Mouse (Mus musculus) ES-Bruce4 (cell line): ENCODE data around the gene Rcn3. TPM values are rescaled to one million over a fixed set of nuclear protein-coding genes. Genes with fewer than 3 reads are reported as not detected.

Experiments used
- H3K27ac ChIP-seq: 2 replicates; pipeline ENCODE4 v1.5.1; 2012; ENCODE audit warnings: low read length, inconsistent platforms; ENCODE audit not compliant: insufficient read depth
- H3K27me3 ChIP-seq: 2 replicates; pipeline ENCODE4 v1.6.1; 2012; ENCODE audit warnings: mild to moderate bottlenecking, low read length, inconsistent platforms; ENCODE audit not compliant: control insufficient read depth, poor library complexity, insufficient read depth, severe bottlenecking
- H3K36me3 ChIP-seq: 2 replicates; pipeline ENCODE4 v1.6.1; 2012; ENCODE audit warnings: inconsistent platforms, mild to moderate bottlenecking, low read length, moderate library complexity; ENCODE audit not compliant: control insufficient read depth, poor library complexity, insufficient read depth, severe bottlenecking
- H3K4me1 ChIP-seq: one replicate; pipeline ENCODE4 v1.8.1; 2011; ENCODE audit warnings: low read length; ENCODE audit not compliant: control insufficient read depth, insufficient read depth
- H3K4me3 ChIP-seq: 2 replicates; pipeline ENCODE4 v1.5.1; 2011; ENCODE audit warnings: low read depth, mild to moderate bottlenecking, low read length
- H3K9ac ChIP-seq: 2 replicates; pipeline ENCODE4 v1.6.1; 2012; ENCODE audit warnings: low read depth, mild to moderate bottlenecking, inconsistent platforms; ENCODE audit not compliant: poor library complexity, severe bottlenecking
- H3K9me3 ChIP-seq: replicated peaks from 2 replicates; pipeline ENCODE4 v1.6.1; 2012; ENCODE audit warnings: mild to moderate bottlenecking, low read length, inconsistent platforms; ENCODE audit not compliant: control insufficient read depth, poor library complexity, insufficient read depth, severe bottlenecking
- CTCF ChIP-seq: IDR thresholded peaks from one replicate; pipeline ENCODE4 v1.8.1; 2011; ENCODE audit warnings: low read depth, low read length
- EP300 ChIP-seq: IDR thresholded peaks from 2 replicates; pipeline ENCODE4 v1.6.1; 2011; ENCODE audit warnings: low read depth, low read length; ENCODE audit not compliant: insufficient read depth
- POLR2A ChIP-seq: IDR thresholded peaks from one replicate; pipeline ENCODE4 v1.8.1; 2011; ENCODE audit warnings: low read length; ENCODE audit not compliant: insufficient read depth
- polyA plus RNA-seq: library from polyadenylated mRNA; stranded (reverse); fragments of >200 nt; gene quantifications from 2 replicates; pipeline ENCODE4 v1.2.4, GENCODE M21; 2011; ENCODE audit warnings: low read depth; ENCODE audit not compliant: missing spikeins, insufficient read depth, insufficient read length

The Rcn3 gene
- polyA plus RNA-seq, 1 experiment, result 66.7 TPM

- no peaks in the 10 kb centered on the region for H3K9me3 ChIP-seq
- H3K27me3 ChIP-seq, result no peaks in the 10 kb centered on the region
- TF ChIP-seq CTCF, result no peak
- no peak for TF ChIP-seq EP300
- TF ChIP-seq POLR2A, result no peak
- no peak overlapping the region for H3K27ac ChIP-seq
- H3K9ac ChIP-seq, result no peak overlapping the region
- H3K36me3 ChIP-seq, result no peaks in the 10 kb centered on the region
- peaks cover 2% of the 10 kb centered on the region for H3K4me1 ChIP-seq
- H3K4me3 ChIP-seq, result no peak overlapping the region
Measured at GRCm38 (mm10) chr7:45105491-45105890, 13.5 kb upstream of the Rcn3 start.

- Histone ChIP-seq H3K4me1 (peaks cover 2% of the 10 kb centered on the region), H3K9ac (no peak overlapping the region), H3K27ac (no peak overlapping the region), H3K27me3 (no peaks in the 10 kb centered on the region), H3K9me3 (no peaks in the 10 kb centered on the region), H3K36me3 (no peaks in the 10 kb centered on the region), H3K4me3 (no peak overlapping the region)
- TF ChIP-seq EP300 (no peak), POLR2A (no peak), CTCF (no peak)
Measured at GRCm38 (mm10) chr7:45104941-45105340, 12.9 kb upstream of the Rcn3 start.

- Histone ChIP-seq H3K27me3 (no peaks in the 10 kb centered on the region), H3K36me3 (no peaks in the 10 kb centered on the region), H3K9ac (no peak within 1 kb of the TSS), H3K4me3 (no peak within 1 kb of the TSS), H3K9me3 (no peaks in the 10 kb centered on the region), H3K4me1 (peaks cover 2% of the 10 kb centered on the region), H3K27ac (no peak within 1 kb of the TSS)
- no peak for TF ChIP-seq POLR2A
- no peak for TF ChIP-seq CTCF
- TF ChIP-seq EP300, result no peak
Measured at GRCm38 (mm10) chr7:45103652-45104180, 11.7 kb upstream of the Rcn3 start, which contains the start of gene Fcgrt. TSS of gene Fcgrt (minus strand) at chr7:45103851.

- H3K9me3 ChIP-seq, result no peaks in the 10 kb centered on the region
- no peak overlapping the region for H3K9ac ChIP-seq
- H3K4me1 ChIP-seq, result peaks cover 2% of the 10 kb centered on the region
- no peak overlapping the region for H3K4me3 ChIP-seq
- TF ChIP-seq CTCF (no peak), POLR2A (no peak)
- H3K27ac ChIP-seq, result no peak overlapping the region
- no peaks in the 10 kb centered on the region for H3K27me3 ChIP-seq
- H3K36me3 ChIP-seq, result no peaks in the 10 kb centered on the region
Measured at GRCm38 (mm10) chr7:45102940-45103585, 11.0 kb upstream of the Rcn3 start.

GRCm38 (mm10) chr7:45102441-45102840 is 10.4 kb upstream of the Rcn3 start:
- TF ChIP-seq EP300, result no peak
- TF ChIP-seq POLR2A, result no peak
- TF ChIP-seq CTCF, result no peak
- Histone ChIP-seq H3K36me3 (no peaks in the 10 kb centered on the region), H3K27ac (no peak overlapping the region), H3K27me3 (no peaks in the 10 kb centered on the region), H3K9me3 (no peaks in the 10 kb centered on the region), H3K4me1 (peaks cover 2% of the 10 kb centered on the region), H3K4me3 (no peak overlapping the region), H3K9ac (no peak overlapping the region)

GRCm38 (mm10) chr7:45100046-45100445 is 8.0 kb upstream of the Rcn3 start:
- Histone ChIP-seq H3K36me3 (no peaks in the 10 kb centered on the region), H3K4me3 (no peak overlapping the region), H3K27ac (no peak overlapping the region), H3K9ac (no peak overlapping the region), H3K4me1 (peaks cover 3% of the 10 kb centered on the region), H3K9me3 (no peaks in the 10 kb centered on the region), H3K27me3 (no peaks in the 10 kb centered on the region)
- TF ChIP-seq CTCF, result no peak
- TF ChIP-seq EP300, result no peak
- no peak for TF ChIP-seq POLR2A
